Mouse (Mus musculus): ENCODE data around the gene Snx3.

The Snx3 gene

DNA sequence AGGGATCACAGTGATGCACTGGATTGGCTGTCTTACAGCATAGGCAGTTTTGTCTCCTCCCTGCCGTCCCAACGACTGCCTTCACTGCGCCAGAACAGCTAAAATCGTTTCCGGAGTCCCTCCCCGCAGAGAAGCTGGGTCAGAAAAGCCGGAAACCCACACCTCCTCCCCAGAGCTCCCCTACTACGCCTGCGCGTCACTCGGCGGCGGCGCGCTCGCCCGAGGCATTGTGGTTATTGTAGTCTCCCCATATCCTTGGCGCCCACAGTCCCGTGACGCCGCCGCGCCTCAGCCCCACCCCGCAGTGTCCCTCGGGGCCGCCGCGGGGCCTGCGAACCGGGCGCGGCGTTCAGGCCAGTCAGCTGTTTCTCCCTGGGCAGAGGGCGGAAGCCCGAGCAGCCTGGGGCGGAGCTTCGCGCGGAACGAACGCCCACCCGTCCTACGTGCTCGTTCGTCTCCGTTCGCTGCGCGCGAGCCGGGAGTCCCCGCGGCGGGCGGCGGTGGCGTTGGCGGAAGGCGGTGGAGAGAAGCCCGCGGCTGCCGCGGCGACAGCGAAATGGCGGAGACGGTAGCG, at the start of gene Snx3:
Gene Snx3 (plus strand): TSS at position 256 of the 574 bp plus-strand sequence.
- DNase-seq (ENCODE audit: low read depth) = peak; percentile 98

GRCm38 (mm10) chr10:42454266-42454665, 47.6 kb upstream of the Snx3 start:
- no peak for DNase-seq (ENCODE audit: low read depth)

GRCm38 (mm10) chr10:42454690-42455089, 47.1 kb upstream of the Snx3 start:
- no peak for DNase-seq (ENCODE audit: low read depth)

DNA sequence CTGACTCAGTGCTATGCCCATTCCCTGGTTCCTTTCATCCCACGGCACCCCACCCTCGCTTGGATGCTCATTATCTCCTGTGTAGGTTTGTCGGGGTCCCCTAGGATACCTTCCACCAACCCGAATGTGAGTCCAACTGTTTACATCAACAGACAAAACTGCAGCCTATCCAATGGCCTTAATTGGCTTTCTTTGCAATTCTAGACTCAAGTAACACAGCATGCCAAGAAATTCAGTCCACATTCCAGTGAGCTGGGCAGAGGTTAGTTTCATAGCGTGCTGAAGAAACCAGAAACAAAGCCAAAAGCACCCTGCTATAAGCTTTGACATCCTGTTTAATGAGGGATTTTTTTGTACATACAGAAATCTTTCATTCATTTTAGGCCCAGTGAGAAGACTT, 45.8 kb upstream of the Snx3 start:
- DNase-seq (ENCODE audit: low read depth) = no peak

GRCm38 (mm10) chr10:42457557-42458191, 44.2 kb upstream of the Snx3 start:
- DNase-seq (ENCODE audit: low read depth) = peak; percentile 16

GRCm38 (mm10) chr10:42464224-42464623, 37.6 kb upstream of the Snx3 start:
- peak; percentile 58 for DNase-seq (ENCODE audit: low read depth)

DNA sequence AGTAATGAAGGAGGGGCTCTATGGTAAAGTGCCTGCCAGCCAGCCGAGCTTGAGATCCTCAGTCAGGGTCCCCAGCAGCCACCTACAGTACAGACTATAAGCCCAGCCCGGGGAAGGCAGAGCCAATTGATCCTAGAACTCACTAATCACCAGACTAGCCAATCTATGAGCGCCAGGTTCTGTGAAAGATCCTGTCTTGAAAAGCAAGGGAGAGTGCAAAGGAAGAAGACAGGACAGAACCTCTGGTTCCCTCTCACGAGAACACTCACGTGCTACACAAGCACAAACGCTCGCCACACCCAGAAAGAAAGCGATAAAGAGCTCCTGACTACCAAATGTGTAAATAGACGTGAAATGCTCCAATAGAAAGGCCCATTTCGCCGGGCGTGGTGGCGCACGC, 37.0 kb upstream of the Snx3 start:
- no peak for DNase-seq (ENCODE audit: low read depth)

GRCm38 (mm10) chr10:42474946-42475514, 26.8 kb upstream of the Snx3 start:
- peak; percentile 34 for DNase-seq (ENCODE audit: low read depth)

DNA sequence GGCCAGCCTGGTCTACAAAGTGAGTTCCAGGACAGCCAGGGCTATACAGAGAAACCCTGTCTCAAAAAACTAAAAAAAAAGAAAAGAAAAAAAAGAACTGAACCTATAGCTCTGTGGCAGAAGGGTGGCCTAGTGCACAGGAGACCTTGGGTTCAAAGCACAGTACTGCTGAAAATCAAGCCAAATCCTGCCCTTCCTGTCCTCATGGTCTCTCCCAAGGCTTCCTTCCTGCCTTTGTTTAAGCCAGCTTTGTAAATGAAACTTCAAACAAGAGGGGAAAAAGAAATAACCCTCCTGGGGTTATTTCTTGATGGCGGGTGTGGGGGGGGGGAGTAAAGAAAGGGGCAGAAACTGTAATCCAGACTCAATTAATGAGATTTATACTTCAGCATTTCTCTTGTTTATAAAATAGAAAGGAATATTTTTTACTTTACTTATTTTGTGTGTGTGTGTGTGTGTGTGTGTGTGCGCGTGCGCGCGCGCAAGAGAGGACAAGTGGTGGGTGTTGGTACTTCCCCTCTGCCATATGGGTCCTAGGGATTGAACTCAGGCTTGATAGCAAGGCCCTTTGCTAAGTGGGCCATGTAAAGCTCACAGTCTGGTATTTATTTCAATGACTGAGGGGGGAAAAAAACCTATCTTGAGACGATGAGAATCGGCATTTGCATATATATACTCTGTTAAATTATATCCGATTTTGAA, 24.9 kb upstream of the Snx3 start:
- DNase-seq (ENCODE audit: low read depth) = peak; percentile 38

DNA sequence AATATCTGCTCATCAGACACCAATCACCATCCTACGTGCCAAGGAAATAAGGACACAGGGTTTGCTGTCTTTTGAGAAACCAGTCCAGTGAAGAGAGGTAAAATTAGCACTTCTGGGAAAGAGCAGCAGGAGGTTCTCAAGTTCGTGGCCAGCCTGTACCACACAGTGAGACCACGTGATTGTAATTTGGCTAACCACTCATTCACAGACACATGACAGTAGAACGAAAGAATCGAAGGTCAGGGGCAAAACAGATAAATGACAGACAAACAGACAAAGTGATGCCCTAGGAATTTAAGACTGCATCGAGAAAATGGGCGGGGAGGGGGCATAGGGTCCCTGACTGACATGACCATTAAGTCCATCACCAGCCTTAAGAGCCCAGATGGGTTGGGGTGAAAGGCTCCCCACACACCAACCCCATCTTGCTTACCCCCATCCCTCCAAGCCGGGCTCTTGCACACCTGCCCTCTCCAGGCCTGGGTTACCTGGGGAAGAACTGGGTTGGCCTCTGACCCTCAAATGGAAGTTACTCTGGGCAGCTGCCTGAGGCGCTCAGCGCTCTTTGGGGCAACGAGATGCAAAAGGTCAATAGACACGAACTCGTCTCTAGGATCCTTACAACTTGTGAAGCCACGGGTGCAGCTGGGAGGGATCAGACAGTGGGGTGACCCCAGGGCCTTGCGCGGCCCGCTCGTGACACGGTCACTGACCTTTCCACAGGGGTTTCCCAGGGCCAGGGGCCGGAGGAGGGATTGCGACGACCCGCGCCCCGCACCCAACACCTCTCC, 24.1 kb upstream of the Snx3 start:
- peak; percentile 55 for DNase-seq (ENCODE audit: low read depth)

DNA sequence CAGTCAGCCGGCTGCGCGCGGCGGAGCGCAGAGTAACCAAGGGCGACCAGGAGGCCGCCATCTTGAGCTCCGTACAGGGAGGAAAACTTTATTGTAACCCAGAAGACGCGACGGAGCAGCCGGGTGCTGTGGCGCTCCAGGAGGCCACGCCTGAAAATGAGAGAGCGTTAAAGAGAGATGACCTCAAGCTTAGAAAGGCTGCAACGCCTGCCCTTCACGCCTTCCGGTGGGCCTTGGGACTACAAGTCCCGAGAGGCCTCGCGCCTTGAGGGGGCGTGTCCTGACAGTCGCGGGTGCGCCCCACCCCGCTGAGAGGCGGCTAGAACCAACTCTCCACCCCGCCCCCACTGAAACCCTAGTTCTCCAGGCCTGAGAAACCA, 23.5 kb upstream of the Snx3 start, which contains the start of gene Afg1l:
Gene Afg1l (minus strand): TSS at position 225 of the 380 bp plus-strand sequence.
- DNase-seq (ENCODE audit: low read depth) = peak; percentile 98

GRCm38 (mm10) chr10:42480719-42481118, 21.1 kb upstream of the Snx3 start:
- no peak for DNase-seq (ENCODE audit: low read depth)

DNA sequence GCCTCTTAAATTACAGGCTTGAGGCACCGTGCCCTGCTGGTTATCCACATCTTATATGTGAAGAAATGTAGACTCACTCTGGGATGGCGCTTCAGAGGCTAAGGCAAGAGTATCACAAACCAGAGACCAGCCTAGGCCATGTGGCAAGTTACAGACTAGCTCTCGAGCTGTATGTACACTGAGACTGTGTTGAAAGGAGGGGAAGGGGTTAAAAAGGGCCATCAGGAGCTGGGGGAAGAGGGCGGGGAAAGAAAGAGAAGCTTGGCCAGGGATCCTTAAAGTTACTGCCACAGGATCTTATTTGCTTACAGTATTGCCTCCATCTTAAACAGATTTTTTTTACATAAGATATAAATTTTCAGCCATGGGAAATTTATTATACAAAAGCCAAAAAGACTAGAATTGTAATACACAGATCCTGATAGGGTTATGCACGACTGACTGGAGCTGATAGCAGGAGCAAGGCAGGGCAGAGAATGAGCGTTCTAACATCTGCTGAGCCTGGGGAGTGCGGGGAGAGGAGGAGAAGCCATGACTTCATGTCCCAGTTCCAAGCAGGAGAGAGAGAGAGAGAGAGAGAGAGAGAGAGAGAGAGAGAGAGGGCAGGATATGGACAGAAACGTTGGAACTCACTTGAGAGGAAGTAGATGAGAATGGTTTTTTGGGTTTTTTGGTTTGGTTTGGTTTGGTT, 13.1 kb upstream of the Snx3 start:
- DNase-seq (ENCODE audit: low read depth) = no peak

GRCm38 (mm10) chr10:42491158-42491557, 10.7 kb upstream of the Snx3 start:
- no peak for DNase-seq (ENCODE audit: low read depth)

- no peak for DNase-seq (ENCODE audit: low read depth)
Measured at GRCm38 (mm10) chr10:42492027-42492771, 9.6 kb upstream of the Snx3 start.

- DNase-seq (ENCODE audit: low read depth) = no peak
Measured at GRCm38 (mm10) chr10:42493000-42493399, 8.8 kb upstream of the Snx3 start.

DNA sequence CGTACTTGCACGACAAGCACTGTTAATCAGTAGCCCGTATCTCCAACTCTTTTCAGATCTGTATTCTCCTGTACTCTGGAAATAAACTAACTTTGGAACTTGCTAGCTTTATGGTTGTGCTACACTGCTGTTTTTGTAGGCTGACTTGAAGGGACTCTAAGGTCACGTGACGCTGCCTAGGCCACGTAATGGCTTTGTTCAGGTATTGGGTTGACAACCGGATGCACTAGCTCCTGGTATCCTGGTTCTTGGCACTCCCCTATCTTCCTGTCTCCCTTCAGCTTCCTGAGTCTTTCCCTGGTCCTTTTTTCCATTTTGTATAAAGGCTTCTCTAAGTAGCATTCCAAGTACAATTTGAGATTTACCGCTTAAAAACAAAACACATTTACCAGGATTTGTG, 1.2 kb upstream of the Snx3 start:
- no peak for DNase-seq (ENCODE audit: low read depth)

GRCm38 (mm10) chr10:42501161-42501560, 669 bp upstream of the Snx3 start:
- no peak for DNase-seq (ENCODE audit: low read depth)

DNA sequence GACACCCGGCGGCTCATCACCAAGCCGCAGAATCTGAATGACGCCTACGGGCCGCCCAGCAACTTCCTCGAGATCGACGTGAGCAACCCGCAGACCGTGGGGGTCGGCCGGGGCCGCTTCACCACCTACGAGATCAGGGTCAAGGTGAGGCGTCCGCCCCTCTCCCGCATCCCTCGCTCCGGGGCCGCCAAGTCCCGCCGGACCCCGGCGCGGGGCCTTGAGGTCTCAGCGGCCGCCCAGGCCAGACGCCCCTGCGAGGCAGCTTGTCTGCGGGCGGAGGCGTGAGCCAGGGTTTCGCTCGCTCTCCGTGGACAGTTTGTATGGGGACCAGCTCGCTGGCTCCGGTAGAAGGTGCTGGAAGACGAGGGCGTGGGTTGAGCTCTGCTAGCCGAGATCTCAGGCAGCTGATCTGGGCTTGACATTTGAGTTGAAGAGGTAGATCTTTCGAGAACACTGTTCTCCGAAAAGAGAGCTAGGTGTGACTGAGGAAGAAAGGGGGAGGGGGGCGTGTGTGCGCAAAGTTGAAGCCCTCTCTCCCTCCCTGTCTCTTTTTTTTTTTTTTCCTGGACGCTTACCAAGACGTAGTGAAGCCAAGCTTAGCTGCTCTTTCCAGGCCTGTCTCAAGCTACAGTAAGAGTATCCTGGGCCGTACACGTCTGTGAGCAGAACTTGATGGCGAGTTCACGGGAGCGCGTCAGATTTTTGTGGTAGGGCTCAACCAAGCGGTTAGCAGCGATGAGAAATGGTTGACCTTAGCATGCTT, 700 bp downstream of the Snx3 start:
- peak; percentile 76 for DNase-seq (ENCODE audit: low read depth)

DNA sequence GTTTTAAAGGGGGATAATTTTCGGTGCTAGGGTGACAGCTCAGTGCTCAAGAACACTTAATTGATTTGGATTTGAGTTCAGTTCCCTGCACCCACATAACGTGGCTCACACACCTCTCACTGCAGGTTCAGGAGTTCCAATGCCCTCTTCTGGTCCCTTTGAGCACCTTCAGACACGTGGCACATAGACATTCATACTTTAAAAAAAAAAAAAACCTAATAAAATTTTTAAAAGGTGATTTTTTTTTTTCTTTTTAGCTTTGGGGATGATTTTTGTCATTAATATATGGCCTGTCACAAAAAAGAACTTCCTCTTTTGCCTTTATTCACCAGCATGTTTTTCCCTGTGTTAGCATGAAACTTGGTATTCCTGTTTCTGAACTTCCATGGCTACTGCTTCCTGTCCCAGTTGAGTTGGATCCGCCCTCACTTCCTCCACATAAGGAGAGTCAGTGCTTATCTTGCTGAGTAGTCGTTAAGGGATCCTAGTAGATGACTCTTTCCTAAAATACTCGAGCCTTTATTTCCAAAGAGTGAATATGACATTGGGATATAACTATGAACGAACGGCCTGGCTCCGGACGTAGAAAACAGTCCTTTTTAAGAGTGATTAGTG, 2.4 kb downstream of the Snx3 start:
- peak; percentile 38 for DNase-seq (ENCODE audit: low read depth)

Data from 416B (cell line).